Mouse (Mus musculus) MEL (cell line): Measurements from ENCODE around the gene Unkl.

Experiments used
- CTCF ChIP-seq, 3 experiments: IDR thresholded peaks in 2 of 3; conservative IDR thresholded peaks in 1 of 3; 2 replicates each; pipeline ENCODE4 v1.5.1; 2011 to 2012; ENCODE audit warnings: low read length in 3 of 3, low read depth in 2 of 3, mild to moderate bottlenecking in 2 of 3, improper control_type of control experiment in 1 of 3, inconsistent platforms in 1 of 3, mixed read lengths in 1 of 3, moderate library complexity in 1 of 3; ENCODE audit not compliant: control insufficient read depth in 1 of 3, insufficient read depth in 1 of 3, poor library complexity in 1 of 3, severe bottlenecking in 1 of 3
- ETS1 ChIP-seq: IDR thresholded peaks from 2 replicates; pipeline ENCODE4 v1.6.1; 2012; ENCODE audit warnings: low read depth, mild to moderate bottlenecking, inconsistent platforms, low read length, improper control_type of control experiment, moderate library complexity
- GATA1 ChIP-seq: IDR thresholded peaks from 2 replicates; pipeline ENCODE4 v1.6.1; 2011; ENCODE audit warnings: low read depth, low read length, improper control_type of control experiment
- HCFC1 ChIP-seq: IDR thresholded peaks from 2 replicates; pipeline ENCODE4 v1.6.1; 2012; ENCODE audit warnings: low read depth, mild to moderate bottlenecking, inconsistent platforms, low read length, improper control_type of control experiment, moderate library complexity
- MYC ChIP-seq: IDR thresholded peaks from 2 replicates; pipeline ENCODE4 v1.6.1; 2011; ENCODE audit warnings: low read depth, mild to moderate bottlenecking, low read length, improper control_type of control experiment, moderate library complexity
- NRF1 ChIP-seq: IDR thresholded peaks from 2 replicates; pipeline ENCODE4 v1.6.1; 2014; ENCODE audit warnings: low read depth, mild to moderate bottlenecking, inconsistent platforms, low read length, improper control_type of control experiment, moderate library complexity; ENCODE audit not compliant: poor library complexity, insufficient read depth, severe bottlenecking
- POLR2A ChIP-seq, 2 experiments: IDR thresholded peaks; 2 replicates each; pipeline ENCODE4 v1.6.1; 2011 to 2012; ENCODE audit warnings: low read length in 2 of 2, mild to moderate bottlenecking in 2 of 2, control low read depth in 1 of 2, improper control_type of control experiment in 1 of 2, low read depth in 1 of 2, moderate library complexity in 1 of 2; ENCODE audit not compliant: control insufficient read depth in 1 of 2, insufficient read depth in 1 of 2, poor library complexity in 1 of 2
- RAD21 ChIP-seq: IDR thresholded peaks from 2 replicates; pipeline ENCODE4 v1.6.1; 2011; ENCODE audit warnings: mild to moderate bottlenecking, low read depth, low read length, improper control_type of control experiment
- SIN3A ChIP-seq: IDR thresholded peaks from 2 replicates; pipeline ENCODE4 v1.6.1; 2012; ENCODE audit warnings: low read length, improper control_type of control experiment, inconsistent platforms
- TBP ChIP-seq: IDR thresholded peaks from 2 replicates; pipeline ENCODE4 v1.8.0; 2011; ENCODE audit warnings: low read depth, low read length, improper control_type of control experiment
- USF1 ChIP-seq: IDR thresholded peaks from 2 replicates; pipeline ENCODE4 v1.6.1; 2014; ENCODE audit warnings: low read depth, mild to moderate bottlenecking, inconsistent platforms, low read length, improper control_type of control experiment, moderate library complexity
- ZC3H11A ChIP-seq: IDR thresholded peaks from 2 replicates; pipeline ENCODE4 v1.6.1; 2012; ENCODE audit warnings: low read depth, mild to moderate bottlenecking, inconsistent platforms, low read length, improper control_type of control experiment
- ZKSCAN1 ChIP-seq: IDR thresholded peaks from 2 replicates; pipeline ENCODE4 v1.6.1; 2012; ENCODE audit warnings: low read depth, mild to moderate bottlenecking, inconsistent platforms, low read length, improper control_type of control experiment, moderate library complexity

DNA sequence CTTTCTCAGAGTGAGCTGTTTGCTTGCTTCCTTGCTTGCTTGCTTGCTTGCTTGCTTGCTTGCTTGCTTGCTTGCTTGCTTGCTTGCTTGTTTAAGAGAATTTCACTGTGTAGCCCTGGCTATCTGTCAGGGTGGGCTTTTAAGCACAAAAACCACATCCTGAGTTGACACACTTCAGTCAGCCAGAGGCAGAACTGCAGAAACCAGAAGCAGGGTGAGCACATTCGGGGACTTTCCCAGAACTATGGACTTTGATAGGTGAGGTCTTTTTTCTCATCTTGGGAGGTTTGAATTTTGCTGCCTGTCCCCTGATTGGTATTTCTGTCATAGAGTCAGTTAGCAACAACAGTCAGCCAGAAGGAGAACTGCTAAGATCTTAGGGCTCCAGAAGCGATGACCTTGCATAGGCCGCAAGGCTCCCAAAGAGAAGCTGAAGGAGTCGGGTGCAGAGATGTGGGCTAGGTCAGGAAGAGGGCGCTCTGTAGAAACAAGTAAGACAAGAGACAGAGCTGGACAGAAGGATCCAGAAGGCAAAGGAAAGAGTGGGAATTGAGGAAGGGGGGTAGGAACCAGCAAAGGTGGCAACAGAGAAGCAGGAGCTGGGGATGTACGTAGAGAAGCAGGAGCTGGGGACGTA is 36.5 kb downstream of the Unkl start:
- no peak for TF ChIP-seq TBP
- TF ChIP-seq SIN3A = no peak
- TF ChIP-seq GATA1 = no peak
- no peak for TF ChIP-seq USF1
- no peak for TF ChIP-seq ZC3H11A
- no peak for TF ChIP-seq POLR2A (IDR thresholded peaks at IDR 0.05; ENCODE audit: control insufficient read depth in 1 of 2, insufficient read depth in 1 of 2, low read depth in 1 of 2, low read length in 2 of 2, poor library complexity in 1 of 2)
- no peak for TF ChIP-seq ZKSCAN1
- no peak for TF ChIP-seq MYC
- no peak for TF ChIP-seq ETS1
- TF ChIP-seq RAD21 = no peak
- no peak for TF ChIP-seq CTCF (IDR thresholded peaks at IDR 0.05 in 2 of 3, conservative IDR thresholded peaks at IDR 0.05 in 1 of 3; ENCODE audit: control insufficient read depth in 1 of 3, insufficient read depth in 1 of 3, low read depth in 2 of 3, low read length in 3 of 3, poor library complexity in 1 of 3, severe bottlenecking in 1 of 3)
- no peak for TF ChIP-seq NRF1
- TF ChIP-seq HCFC1 = no peak
